Mouse (Mus musculus) myocyte (in vitro differentiated cells): Measurements from ENCODE around the gene Naaa.

Source experiments
- MYOD1 ChIP-seq, 3 experiments: IDR thresholded peaks; one replicate each; pipeline ENCODE4 v1.6.1; 2011; ENCODE audit warnings: control low read depth in 2 of 3, low read depth in 2 of 3, mild to moderate bottlenecking in 2 of 3, moderate library complexity in 1 of 3; ENCODE audit not compliant: insufficient read length in 2 of 3, control insufficient read depth in 1 of 3
- POLR2A ChIP-seq: IDR thresholded peaks from one replicate; pipeline ENCODE4 v1.6.1; 2011; ENCODE audit warnings: low read depth, mild to moderate bottlenecking, control low read depth, moderate library complexity; ENCODE audit not compliant: insufficient read length

GRCm38 (mm10) chr5:92318596-92318995 lies 40.6 kb upstream of the Naaa start:
- TF ChIP-seq POLR2A (no peak), MYOD1 (IDR thresholded peaks at IDR 0.05; ENCODE audit: control insufficient read depth in 1 of 3, insufficient read length in 2 of 3, low read depth in 2 of 3) (no peak)
